Mouse (Mus musculus) midbrain, postnatal 0 days (tissue): ENCODE data around the gene Lhfpl2. TPM values are rescaled to one million over a fixed set of nuclear protein-coding genes. Genes with fewer than 3 reads are reported as not detected.
"Not testable (repeated sequence)": the region's sequence is repeated elsewhere in the genome, so short reads cannot be mapped to it uniquely, and the experiment has no call there.

Experiments used
- ATAC-seq: fragments of 200-750 bp; cut with Nextera tagmentation; 2 replicates; pipeline ENCODE4 v1.8.0; 2017; ENCODE audit warnings: moderate number of reproducible peaks, mild to moderate bottlenecking, moderate TSS enrichment, moderate library complexity; ENCODE audit not compliant: low FRiP score
- DNase-seq: peaks from one replicate; pipeline ENCODE4 v3.0.0-alpha.2; 2015; ENCODE audit warnings: low spot score
- H3K27ac ChIP-seq: fragments of 300-500 bp; sonication (generic); 2 replicates; pipeline ENCODE4 v1.5.1; 2014; ENCODE audit warnings: low read depth, mild to moderate bottlenecking, low read length, mixed read lengths
- H3K27me3 ChIP-seq: fragments of 300-500 bp; sonication (generic); 2 replicates; pipeline ENCODE4 v1.6.1; 2014; ENCODE audit warnings: low read length, control low read depth, mixed read lengths; ENCODE audit not compliant: insufficient read depth
- H3K36me3 ChIP-seq: fragments of 300-500 bp; sonication (generic); 2 replicates; pipeline ENCODE4 v1.6.1; 2014; ENCODE audit warnings: low read length, control low read depth, mixed read lengths; ENCODE audit not compliant: insufficient read depth
- H3K4me1 ChIP-seq: fragments of 300-500 bp; sonication (generic); 2 replicates; pipeline ENCODE4 v1.6.1; 2014; ENCODE audit warnings: mild to moderate bottlenecking, control low read depth, antibody characterized with exemption, low read length, mixed read lengths; ENCODE audit not compliant: insufficient read depth
- H3K4me2 ChIP-seq: fragments of 300-500 bp; sonication (generic); 2 replicates; pipeline ENCODE4 v1.6.1; 2014; ENCODE audit warnings: low read depth, mild to moderate bottlenecking, low read length, mixed read lengths; ENCODE audit not compliant: poor library complexity, severe bottlenecking
- H3K4me3 ChIP-seq: fragments of 300-500 bp; sonication (generic); 2 replicates; pipeline ENCODE4 v1.5.1; 2014; ENCODE audit warnings: low read depth, mild to moderate bottlenecking, low read length, moderate library complexity
- H3K9ac ChIP-seq: fragments of 300-500 bp; sonication (generic); replicated peaks from 2 replicates; pipeline ENCODE4 v1.6.1; 2014; ENCODE audit warnings: mild to moderate bottlenecking, low read length, moderate library complexity, mixed read lengths; ENCODE audit not compliant: poor library complexity, severe bottlenecking
- H3K9me3 ChIP-seq: fragments of 300-500 bp; sonication (generic); 2 replicates; pipeline ENCODE4 v1.6.1; 2016; ENCODE audit warnings: low read length, control low read depth
- CTCF ChIP-seq: IDR thresholded peaks from 2 replicates; pipeline ENCODE4 v1.5.1; 2016; ENCODE audit warnings: antibody characterized with exemption, mild to moderate bottlenecking
- WGBS: fragments of 180-500 bp; shearing (Covaris S2); extraction: QIAGEN DNeasy Blood & Tissue Kit; methylation state at CpG from one replicate; pipeline ENCODE4 v1.1.7; 2014; 5-methylcytosine and 5-hydroxymethylcytosine counted together
- polyA plus RNA-seq: library from polyadenylated mRNA; unstranded; fragments of >200 nt; fragmentation: Nextera tagmentation; extraction: Ambion mirVana; gene quantifications from 2 replicates; pipeline ENCODE4 v1.2.1, GENCODE M21; 2015
- total RNA-seq: library from RNA; depleted of rRNA; stranded (reverse); fragments of >200 nt; gene quantifications from 2 replicates; pipeline ENCODE4 v1.2.3, GENCODE M21; 2014; rRNA removed

Gene Lhfpl2
- total RNA-seq, result 23.9 and 25.8 TPM in 2 replicates
- 10.7 and 12.0 TPM in 2 replicates for polyA plus RNA-seq

- H3K36me3 ChIP-seq, result no peaks in the 10 kb centered on the region
- DNase-seq (peak; percentile 44), ATAC-seq (peak; percentile 70)
- under 1% methylated on average over 59 of the region's 85 CpGs for WGBS
- peak within 1 kb of the TSS; percentile 55 for H3K9ac ChIP-seq
- H3K9me3 ChIP-seq, result no peaks in the 10 kb centered on the region
- H3K4me1 ChIP-seq, result no peaks in the 10 kb centered on the region
- peak within 1 kb of the TSS; percentile 72 for H3K4me3 ChIP-seq
- peak within 1 kb of the TSS; percentile 100 for H3K4me2 ChIP-seq
- no peak for TF ChIP-seq CTCF
- peaks cover 21% of the 10 kb centered on the region; the same call in 1 of the 2 replicates for H3K27me3 ChIP-seq
- H3K27ac ChIP-seq, result no peak within 1 kb of the TSS
Observed at GRCm38 (mm10) chr13:94057563-94058560, at the start of gene Lhfpl2. Gene Lhfpl2 (plus strand): TSS chr13:94057796.

GRCm38 (mm10) chr13:94011996-94012575, 45.5 kb upstream of the Lhfpl2 start:
- Histone ChIP-seq H3K9ac (no peak overlapping the region), H3K4me1 (no peaks in the 10 kb centered on the region), H3K4me3 (no peak overlapping the region), H3K27ac (no peak overlapping the region), H3K36me3 (no peaks in the 10 kb centered on the region), H3K9me3 (no peaks in the 10 kb centered on the region), H3K4me2 (no peak overlapping the region), H3K27me3 (no peaks in the 10 kb centered on the region)
- DNase-seq, result peak; percentile 2
- no peak for TF ChIP-seq CTCF
- no peak for ATAC-seq
- WGBS, result 81% methylated on average over 4 of the region's 4 CpGs

- Histone ChIP-seq H3K4me3 (no peak overlapping the region), H3K36me3 (no peaks in the 10 kb centered on the region), H3K4me1 (no peaks in the 10 kb centered on the region), H3K9me3 (no peaks in the 10 kb centered on the region), H3K27me3 (no peaks in the 10 kb centered on the region), H3K9ac (no peak overlapping the region), H3K27ac (no peak overlapping the region), H3K4me2 (no peak overlapping the region)
- 89% methylated on average over 10 of the region's 10 CpGs for WGBS
- ATAC-seq, result no peak
- no peak for TF ChIP-seq CTCF
- no peak for DNase-seq
Observed at GRCm38 (mm10) chr13:94013986-94014385, 43.6 kb upstream of the Lhfpl2 start.

- not testable (repeated sequence) for H3K9ac ChIP-seq, H3K4me2 ChIP-seq, ATAC-seq, H3K4me3 ChIP-seq, H3K4me1 ChIP-seq, DNase-seq, H3K27ac ChIP-seq, H3K27me3 ChIP-seq, H3K36me3 ChIP-seq, H3K9me3 ChIP-seq
- peak; percentile 20; the same call in 1 of the 2 replicates for TF ChIP-seq CTCF
- WGBS, result 70% methylated on average over 7 of the region's 13 CpGs
Observed at GRCm38 (mm10) chr13:94024575-94024974, 33.0 kb upstream of the Lhfpl2 start.

GRCm38 (mm10) chr13:94029147-94029546, 28.4 kb upstream of the Lhfpl2 start:
- no peak for ATAC-seq
- H3K27me3 ChIP-seq, result no peaks in the 10 kb centered on the region
- H3K27ac ChIP-seq, result no peak overlapping the region
- WGBS, result 71% methylated on average over 10 of the region's 10 CpGs
- no peak for DNase-seq
- H3K9me3 ChIP-seq, result no peaks in the 10 kb centered on the region
- no peak for TF ChIP-seq CTCF
- H3K4me2 ChIP-seq, result no peak overlapping the region
- no peaks in the 10 kb centered on the region for H3K36me3 ChIP-seq
- no peak overlapping the region for H3K9ac ChIP-seq
- no peak overlapping the region for H3K4me3 ChIP-seq
- no peaks in the 10 kb centered on the region for H3K4me1 ChIP-seq

- Histone ChIP-seq H3K27ac (no peak overlapping the region), H3K9ac (no peak overlapping the region), H3K36me3 (no peaks in the 10 kb centered on the region), H3K9me3 (no peaks in the 10 kb centered on the region), H3K4me3 (no peak overlapping the region), H3K4me1 (no peaks in the 10 kb centered on the region), H3K4me2 (no peak overlapping the region), H3K27me3 (no peaks in the 10 kb centered on the region)
- 76% methylated on average over 2 of the region's 2 CpGs for WGBS
- no peak for TF ChIP-seq CTCF
- DNase-seq (no peak), ATAC-seq (no peak)
Observed at GRCm38 (mm10) chr13:94030551-94030950, 27.0 kb upstream of the Lhfpl2 start.
